Mouse (Mus musculus) frontal cortex, postnatal 25 days (tissue): ENCODE results near the gene Plekhj1.

Experiments used
- DNase-seq, 2 experiments: peaks; one replicate each; pipeline ENCODE4 v3.0.0; 2022; ENCODE audit warnings: low spot score in 2 of 2

Plekhj1 gene

DNA sequence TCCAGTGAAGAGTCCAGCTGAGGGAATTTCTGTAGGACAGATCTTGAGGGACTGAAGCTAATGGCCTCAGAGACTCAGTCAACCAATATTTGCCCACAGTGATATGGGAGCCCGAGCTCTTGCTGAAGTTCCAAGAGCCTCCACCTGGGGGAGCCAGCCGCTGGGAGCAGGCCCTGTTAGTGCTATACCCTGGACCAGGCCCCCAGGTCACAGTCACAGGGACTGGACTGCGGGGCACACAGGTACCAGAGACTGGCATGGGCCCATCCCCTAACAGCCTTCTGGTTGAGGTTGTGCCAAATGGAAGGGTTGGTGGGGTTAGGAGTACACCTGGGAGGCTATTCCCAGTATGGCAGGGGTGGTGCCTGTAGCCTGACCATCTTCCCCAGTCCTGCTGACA is 7.5 kb upstream of the Plekhj1 start:
- DNase-seq = peak; percentile 71 to 75

DNA sequence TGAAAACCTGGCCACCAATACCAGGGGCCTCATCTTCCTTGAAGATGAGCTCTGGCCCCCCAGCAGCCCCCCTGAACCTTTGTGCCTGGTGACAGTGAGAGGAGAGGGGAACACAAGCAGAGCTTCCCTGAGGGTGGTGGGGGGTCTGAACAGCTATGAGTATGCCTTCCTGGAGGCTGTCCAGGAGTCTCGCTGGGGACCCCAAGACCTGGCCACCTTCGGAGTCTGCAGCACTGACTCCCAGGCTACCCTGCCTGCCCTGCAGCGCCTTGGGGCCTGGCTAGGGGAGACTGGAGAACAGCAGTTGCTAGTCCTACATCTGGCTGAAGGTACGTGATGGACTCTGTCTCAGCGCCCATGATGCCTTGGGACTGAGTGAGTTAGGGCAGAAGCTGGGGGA is 6.9 kb upstream of the Plekhj1 start:
- DNase-seq = no peak

DNA sequence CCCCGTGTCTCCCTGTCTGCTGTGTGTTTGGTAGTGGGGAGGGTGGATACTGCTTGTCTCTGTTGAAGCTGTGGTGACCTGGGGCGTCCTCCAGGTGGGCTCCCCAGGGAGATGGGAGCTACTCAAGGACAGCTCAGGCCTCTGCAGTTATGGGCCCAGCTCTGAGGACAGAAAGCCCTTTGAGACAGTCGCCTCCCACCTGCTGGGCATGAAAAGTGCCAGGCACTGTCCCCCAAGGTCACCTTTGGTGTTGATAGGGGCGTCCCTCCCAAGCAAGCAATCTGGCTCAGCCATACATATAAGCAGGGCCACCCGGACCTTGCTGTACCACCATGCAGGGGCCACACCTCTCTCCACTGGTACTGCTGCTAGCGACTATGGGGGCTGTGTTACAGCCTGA is 6.5 kb upstream of the Plekhj1 start, which contains the start of gene Amh:
TSS of gene Amh (plus strand) at position 328 of the 400 bp plus-strand sequence.
- DNase-seq = no peak

DNA sequence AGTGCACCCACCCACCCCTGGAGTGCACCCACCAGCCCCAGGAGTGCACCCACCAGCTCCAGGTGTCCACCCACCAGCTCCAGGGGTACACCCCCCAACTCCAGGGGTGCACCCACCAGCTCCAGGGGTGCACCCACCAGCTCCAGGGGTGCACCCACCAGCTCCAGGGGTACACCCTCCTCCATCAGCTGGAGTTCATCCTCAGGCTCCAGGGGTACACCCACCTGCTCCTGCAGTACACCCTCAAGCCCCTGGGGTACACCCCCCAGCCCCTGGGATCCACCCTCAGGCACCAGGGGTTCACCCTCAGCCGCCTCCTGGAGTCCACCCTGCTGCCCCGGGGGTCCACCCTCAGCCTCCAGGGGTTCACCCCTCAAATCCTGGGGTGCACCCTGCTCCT is 5.9 kb upstream of the Plekhj1 start:
- DNase-seq = no peak

DNA sequence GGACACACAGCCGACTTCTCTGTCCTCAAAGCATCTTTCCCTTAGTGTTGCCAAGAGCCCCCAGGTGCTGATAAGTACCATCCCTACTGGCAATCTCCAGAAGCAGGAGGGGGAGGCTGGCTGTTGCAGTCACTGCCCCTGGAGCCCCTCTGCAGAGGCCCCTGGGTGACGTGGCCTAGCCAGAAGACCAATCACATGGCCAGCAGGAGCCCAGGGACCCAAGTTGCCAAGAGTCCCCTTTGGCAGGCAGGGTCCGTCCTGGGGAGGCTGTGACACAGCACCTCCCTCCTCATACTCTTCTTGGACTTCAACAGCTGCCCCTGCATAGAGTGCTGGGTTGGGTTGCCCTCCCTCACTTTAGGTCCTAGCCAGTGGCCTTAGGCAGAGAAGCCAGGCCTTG is 4.6 kb upstream of the Plekhj1 start:
- no peak for DNase-seq

DNA sequence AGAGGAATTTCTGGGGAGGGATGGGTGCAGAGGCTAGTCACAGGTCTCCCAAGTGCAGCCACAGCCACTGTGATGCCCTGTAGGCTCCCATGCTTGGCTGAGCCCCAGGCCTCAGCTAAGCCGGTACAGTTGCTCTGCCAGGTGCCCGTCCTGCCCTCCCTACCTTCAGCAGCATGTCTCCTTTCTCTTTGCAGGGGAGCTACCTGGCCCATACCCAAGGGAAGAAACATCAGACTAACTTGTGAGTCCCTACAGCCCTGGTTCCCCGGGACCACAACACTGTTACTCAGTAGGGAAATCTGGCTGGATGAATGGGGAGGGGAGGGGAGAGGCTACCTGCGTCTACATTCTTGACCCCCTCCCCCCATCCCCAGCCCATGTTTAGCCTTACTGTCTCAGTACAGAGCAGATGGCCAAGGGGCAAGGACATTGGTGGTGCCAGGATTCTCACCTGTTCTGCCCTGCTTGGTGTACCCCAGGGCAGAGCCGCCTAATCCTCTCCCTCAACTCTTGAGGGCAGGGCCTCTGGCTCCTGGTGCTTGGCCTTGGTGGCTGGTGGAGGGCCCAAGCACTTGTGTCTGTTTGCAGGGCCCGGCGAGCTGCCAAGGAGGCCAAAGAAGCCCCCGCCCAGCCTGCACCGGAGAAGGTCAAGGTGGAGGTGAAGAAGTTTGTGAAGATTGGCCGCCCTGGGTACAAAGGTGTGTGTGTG is 3.9 kb upstream of the Plekhj1 start:
- no peak for DNase-seq

DNA sequence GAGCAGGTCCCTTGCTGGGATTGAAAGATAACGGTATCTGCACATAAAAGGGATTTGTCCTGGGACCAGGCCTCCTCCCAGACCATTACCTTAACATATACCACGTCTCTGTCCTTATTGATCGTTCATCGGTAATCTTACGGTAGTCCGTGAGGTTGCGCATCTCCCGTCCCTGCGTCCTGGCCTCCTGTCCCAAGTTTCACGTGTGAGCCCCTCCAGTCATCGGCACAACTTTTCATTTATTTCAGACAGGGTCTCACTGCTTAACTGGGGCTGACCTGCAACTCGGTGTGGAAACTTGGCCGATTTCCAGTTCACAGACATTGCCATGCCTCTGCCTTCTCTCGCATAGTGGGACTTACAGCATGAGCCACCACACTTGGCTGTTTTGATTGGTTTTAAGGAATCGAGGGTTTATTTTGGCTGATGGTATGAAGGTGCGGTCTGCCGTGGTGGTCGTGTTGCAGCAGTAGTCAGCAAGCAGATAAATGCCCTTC is 692 bp upstream of the Plekhj1 start:
- DNase-seq = no peak

DNA sequence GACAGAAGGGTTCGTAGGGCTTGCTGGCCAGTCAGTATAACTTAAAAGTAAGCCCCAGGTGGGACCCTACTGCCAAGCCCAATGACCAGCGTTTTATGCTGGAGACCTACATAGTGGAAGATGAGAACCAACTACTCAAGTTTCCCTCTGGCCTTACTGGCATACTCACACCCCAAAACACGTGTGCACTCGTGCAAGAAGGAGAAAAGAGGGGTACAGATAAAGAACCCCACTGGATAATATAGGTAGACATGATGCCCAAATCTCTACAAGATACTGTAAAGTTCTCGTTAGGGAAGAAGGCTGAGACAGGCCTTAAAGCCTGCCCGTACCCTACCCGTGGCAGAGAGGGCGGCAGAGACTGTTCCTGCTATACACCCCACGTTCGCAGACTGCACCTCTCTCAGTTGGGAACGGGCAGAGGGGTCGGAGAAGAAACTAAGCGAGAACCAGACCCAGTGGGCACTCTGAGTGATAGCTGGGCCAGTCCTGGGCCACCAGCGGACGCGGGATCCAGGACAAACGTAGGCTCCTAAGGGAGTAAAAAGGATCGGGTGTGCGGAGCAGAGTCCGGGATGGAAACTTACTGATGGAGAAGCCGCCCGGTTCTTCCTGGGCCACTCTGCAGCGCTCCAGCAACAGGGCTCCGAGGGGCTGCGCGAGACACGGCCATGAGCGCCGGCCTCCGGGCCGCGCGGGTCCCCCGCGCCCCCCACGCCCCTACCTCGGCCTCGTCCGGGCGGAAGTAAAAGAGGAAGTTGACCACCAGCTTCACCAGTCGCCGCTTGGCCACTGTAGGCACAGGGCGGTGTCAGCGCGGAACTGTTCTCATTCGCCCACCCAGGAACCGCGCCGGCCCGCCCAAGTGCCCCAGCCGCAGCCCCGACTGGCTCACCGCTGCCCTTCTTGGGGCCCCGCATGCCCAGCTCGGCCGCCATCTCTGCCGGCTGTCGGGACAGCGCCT is 958 bp downstream of the Plekhj1 start:
- no peak for DNase-seq

DNA sequence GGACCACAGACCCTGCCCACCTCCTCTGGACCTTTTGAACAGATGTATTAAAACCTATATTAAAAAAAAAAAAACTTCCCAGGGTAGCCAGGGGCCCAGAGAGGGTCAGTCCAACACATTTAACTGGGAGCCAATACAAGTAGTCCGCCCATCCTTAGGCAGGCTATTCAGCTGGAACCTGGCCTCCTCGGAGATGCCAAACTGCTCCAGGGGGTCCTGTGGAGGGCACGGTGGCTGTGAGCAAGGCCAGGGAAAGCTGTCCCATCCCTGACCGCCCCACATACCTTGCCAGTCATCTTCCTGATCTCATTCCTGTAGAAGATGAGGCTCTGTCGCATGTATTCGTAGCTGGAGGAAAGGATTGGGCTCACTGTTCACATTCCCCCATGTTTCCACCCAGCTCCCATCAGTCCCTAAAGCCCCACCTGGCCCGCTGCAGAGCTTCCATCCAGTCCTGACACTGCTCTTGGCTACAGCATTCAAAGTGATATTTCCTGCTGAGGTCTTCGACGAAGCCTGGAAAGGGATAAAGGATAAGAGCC is 2.0 kb downstream of the Plekhj1 start:
- no peak for DNase-seq

DNA sequence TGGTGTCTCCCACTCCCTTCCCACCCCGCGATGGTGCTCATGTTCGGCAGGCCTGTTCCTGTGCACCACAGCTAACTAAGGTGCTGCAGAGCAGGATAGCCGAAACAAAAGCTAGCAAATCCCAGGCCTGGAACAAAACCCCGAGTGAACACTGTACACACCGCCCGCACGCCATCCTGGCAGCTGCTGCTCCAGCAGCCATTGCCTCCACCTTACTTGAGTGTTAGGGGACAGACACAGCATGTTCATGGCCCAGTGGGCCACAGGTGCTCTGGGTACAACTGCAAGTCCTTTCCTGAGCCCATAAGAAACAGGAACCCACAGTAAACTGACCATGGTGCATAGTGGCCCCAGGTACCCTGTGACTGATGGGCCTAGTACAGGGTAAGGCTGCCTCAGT is 3.7 kb downstream of the Plekhj1 start:
- no peak for DNase-seq

DNA sequence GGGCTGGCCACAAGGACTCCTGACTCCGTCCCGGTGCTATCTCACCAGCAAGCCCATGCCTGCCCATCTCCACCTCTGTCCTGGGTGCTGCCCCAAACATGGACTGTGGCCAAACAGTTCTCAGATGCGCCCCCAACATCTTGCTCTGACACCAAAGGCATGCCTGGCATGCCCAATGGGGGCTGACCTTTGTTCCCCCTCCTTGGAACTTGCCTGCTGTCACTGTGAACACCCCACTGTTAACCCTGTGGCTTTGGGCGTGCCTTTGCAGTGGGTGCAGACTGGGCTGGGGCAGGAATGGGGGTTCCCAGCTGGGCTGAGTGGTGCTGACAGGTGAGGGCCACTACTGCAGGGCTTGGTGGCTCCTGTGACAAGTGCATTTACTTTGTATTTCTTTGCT is 4.6 kb downstream of the Plekhj1 start:
- DNase-seq = no peak

DNA sequence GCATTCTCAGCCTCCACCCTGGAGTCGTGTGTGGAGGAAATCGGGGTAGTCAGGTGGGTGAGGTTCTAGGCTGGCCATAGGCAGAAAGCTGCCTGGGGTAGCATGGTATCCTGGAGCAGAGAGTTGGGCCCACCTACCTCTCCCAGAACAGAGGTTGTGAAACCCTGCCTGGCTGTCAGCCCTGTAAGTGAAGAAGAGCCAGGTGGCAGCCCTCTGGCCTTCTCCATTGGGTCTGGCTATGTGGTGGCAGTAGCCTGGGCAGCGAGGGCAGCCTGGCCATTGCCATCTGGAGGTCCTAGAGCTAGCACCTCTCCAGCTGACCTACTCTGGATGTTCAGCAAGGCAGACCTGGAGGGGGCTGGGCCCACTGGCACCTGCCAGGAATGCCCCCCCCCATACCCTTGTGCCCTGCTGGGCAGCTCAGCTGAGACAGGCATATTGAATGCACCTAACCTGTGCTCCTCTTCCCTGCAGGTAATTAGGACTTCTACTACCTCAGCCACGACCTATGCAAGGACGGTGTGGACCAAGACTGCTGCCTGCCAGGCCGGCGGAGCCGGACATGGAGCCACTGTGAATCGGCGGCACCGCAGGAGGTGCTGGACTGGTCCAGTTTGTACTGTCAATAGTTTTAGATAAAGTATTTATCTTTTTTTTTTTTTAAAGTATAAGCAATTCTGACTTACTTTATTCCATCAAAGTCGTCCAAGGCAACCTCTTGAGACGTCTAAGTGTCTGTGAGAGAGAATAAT is 5.2 kb downstream of the Plekhj1 start:
- DNase-seq = no peak

DNA sequence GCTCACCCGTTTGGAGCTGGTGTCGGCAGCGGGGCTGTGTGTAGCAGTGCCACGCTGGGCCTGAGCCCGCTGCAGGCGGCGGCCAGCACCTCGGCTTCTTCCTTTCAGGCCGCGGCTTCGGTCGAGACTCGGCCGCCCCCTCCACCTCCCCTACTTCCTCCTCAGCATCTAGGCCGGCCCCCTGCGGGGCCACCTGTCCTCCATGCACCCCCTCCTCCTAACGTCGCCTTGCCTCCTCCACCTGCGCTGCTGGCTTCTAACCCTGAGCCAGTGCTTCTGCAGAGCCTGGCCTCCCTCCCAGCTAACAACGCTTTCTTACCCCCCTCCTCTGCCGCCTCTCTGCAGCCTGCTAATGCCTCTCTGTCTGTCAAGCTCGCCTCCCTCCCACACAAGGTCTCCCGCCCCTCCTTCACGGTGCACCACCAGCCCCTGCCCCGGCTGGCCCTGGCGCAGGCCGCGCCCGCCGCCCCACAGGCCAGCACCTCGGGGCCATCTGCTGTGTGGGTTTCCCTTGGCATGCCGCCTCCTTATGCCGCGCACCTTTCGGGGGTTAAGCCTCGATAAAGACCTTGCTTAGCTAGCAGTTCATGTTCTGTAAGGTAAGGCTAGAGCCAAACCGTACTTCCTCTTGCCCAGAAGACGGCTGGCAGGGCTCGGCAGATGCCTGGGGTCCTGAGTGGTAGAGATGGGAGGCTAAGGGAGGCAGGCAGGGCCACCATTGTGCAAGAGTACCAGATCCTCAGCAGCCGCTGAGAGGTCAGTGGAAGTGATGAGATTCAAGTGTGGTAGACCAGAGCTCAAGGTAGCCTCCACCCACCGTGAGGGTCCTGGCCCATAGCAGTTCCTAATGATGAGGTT is 6.0 kb downstream of the Plekhj1 start:
- DNase-seq = no peak

DNA sequence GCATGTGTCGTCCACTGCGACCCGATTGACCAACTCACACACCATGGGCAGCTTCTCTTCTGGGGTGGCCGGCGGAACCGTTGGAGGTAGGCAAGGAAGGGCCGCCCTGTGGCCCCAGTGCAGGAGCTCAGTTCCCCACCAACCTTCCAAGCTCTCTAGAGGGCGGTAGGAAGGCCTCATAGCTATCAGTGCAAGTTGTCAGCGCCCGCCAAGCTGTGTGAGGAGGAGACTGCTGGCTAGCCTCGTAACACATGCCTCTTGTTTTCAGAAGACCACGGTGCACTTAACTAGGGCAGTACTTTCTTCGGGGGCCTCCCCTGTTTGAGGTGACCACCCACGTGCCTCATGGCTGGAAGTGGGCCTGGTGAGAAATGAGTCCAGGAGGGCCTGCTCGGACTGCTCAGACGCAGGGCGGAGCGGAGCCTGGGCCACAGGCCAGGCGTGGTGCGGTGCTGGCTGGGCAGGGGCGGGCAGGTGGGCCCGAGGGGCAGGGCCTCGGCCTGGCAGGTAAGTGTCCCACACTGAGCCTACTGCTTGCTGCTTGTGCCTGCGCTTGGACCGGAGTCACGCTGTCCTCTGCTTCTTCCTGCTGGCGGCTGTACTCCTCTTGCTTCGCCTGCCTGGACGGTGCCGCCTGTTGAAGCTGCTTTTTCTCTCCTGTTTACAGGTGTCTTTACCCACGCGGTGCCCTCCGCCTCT is 6.8 kb downstream of the Plekhj1 start:
- no peak for DNase-seq

DNA sequence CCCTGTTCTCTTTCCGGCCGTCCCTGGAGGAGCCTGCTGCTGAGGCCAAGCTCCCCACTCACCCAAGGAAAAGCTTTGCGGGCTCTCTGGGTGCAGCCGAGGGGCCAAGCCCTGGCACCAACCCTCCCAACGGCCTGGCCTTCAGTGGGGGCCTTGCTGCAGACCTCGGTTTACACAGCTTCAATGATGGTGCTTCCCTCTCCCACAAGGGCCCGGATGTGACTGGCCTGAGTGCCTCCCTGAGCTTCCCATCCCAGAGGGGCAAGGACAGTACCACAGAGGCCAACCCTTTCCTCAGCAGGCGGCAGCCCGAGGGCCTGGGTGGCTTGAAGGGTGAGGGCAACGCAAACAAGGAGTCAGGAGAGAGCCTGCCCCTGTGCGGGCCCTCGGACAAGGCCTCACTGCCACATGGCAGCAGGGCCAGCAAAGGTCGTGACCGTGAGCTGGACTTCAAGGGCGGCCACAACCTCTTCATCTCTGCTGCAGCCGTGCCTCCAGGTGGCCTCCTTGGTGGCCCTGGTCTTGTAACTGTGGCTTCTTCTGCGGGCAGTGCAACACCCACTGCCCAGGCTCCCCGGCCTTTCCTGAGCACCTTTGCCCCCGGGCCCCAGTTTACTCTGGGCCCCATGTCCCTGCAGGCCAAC is 7.5 kb downstream of the Plekhj1 start:
- no peak for DNase-seq

DNA sequence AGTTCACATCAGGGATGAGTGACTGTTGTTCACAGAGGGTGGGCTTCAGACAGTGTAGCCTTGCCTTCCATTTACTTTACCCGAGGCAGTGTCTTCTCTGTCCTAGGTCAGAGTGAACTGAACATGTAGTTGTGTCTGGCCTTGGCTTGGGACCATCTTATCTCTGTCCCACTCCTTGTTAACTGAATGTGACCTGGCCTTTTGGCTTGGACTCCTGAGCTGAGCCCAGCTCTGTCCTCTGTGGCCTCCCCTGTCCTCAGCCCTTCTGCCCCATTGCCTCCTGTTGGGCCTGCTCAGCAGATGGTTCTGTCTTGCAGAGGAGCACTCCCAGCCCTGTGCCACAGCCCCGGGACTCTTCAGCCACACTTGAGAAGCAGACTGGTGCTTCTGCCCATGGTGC is 10.9 kb downstream of the Plekhj1 start:
- no peak for DNase-seq

DNA sequence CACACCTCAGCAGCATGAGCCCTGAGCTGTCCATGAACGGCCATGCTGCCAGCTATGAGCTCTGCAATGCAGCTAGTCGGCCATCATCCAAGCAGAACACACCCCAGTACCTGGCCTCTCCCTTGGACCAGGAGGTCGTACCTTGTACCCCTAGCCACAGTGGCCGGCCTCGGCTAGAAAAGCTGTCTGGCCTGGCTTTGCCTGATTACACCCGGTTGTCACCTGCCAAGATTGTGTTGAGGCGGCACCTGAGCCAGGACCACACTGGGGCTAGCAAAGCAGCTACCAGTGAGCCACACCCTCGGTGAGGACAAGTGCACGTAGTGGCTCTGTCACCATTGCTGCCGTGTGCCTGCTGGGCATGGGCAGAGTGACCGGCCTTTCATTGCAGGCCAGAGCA is 12.5 kb downstream of the Plekhj1 start:
- no peak for DNase-seq

DNA sequence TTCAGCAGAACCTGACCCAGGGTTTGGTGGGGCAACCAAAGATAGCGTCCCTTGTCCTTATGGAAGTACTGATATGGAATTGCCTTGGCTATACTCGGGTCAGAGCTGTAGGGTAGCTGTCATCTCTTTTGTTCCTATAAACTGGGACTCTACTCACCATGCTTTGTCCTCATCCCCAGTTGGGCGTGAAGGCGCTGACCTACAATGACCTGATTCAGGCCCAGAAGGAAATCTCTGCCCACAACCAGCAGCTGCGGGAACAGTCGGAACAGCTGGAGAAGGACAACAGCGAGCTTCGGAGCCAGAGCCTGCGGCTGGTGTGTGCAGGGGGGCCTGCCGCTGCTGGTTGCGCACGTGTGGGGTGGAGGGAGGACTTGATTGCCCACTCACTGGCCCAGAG is 13.6 kb downstream of the Plekhj1 start:
- DNase-seq = no peak

DNA sequence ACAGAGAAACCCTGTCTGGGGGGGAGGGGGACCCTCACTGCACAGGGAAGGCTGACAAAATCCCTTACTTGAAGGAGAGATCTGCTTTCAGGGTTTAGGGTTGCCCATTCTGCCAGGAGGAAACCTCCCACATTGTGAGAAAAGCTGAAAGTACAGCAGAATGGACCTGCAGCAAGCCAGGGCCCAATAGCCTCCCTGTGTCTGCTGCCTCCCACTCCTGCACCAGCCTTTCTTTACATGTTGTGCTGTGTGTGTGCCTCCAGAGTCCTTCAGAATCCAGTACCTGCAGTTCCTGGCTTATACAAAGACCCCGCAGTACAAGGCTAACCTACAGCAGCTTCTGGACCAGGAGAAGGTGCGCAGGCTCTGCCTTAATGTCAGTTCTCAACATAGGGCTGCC is 14.1 kb downstream of the Plekhj1 start:
- no peak for DNase-seq

DNA sequence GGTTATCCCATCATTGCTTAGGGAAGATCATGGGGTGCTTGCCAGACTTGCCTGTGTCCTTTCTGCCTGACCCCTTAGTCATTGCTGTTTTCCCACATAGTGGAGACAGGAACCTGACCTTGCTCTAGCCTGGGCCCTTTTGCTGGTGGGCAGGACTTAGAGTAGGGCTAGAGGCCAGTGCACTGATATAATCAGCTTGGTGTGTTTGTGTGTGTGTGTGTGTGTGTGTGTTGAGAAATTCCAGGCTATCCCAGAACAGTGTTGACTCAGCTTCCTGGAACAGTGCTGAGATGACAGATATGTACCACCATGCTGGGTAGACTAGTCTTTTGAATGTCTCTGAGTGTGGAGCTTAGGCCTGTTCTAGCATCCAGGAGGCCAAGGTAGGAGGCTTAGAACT is 18.9 kb downstream of the Plekhj1 start:
- no peak for DNase-seq
